Mouse (Mus musculus) intestine, embryonic 14.5 days (tissue): ENCODE data around the gene Slc6a18. TPM values are rescaled to one million over a fixed set of nuclear protein-coding genes. Genes with fewer than 3 reads are reported as not detected.

Source experiments
- ATAC-seq: fragments of 200-750 bp; cut with Nextera tagmentation; replicated peaks from 2 replicates; pipeline ENCODE4 v1.8.0; 2017; ENCODE audit warnings: low read depth, moderate number of reproducible peaks, moderate TSS enrichment, moderate library complexity; ENCODE audit not compliant: low FRiP score, low TSS enrichment
- DNase-seq: peaks from one replicate; pipeline ENCODE4 v3.0.0-alpha.2; 2018; ENCODE audit warnings: low spot score
- H3K27ac ChIP-seq: fragments of 300-500 bp; sonication (generic); 2 replicates; pipeline ENCODE4 v1.5.1; 2014; ENCODE audit warnings: low read depth, mild to moderate bottlenecking, control low read depth
- H3K27me3 ChIP-seq: fragments of 300-500 bp; sonication (generic); replicated peaks from 2 replicates; pipeline ENCODE4 v1.6.1; 2014; ENCODE audit warnings: low read length, control low read depth; ENCODE audit not compliant: control insufficient read depth, insufficient read depth
- H3K36me3 ChIP-seq: fragments of 300-500 bp; sonication (generic); 2 replicates; pipeline ENCODE4 v1.6.1; 2014; ENCODE audit warnings: low read length, control low read depth; ENCODE audit not compliant: control insufficient read depth, insufficient read depth
- H3K4me1 ChIP-seq: fragments of 300-500 bp; sonication (generic); replicated peaks from 2 replicates; pipeline ENCODE4 v1.6.1; 2014; ENCODE audit warnings: low read length, control low read depth, mixed read lengths; ENCODE audit not compliant: control insufficient read depth, insufficient read depth
- H3K4me2 ChIP-seq: fragments of 300-500 bp; sonication (generic); 2 replicates; pipeline ENCODE4 v1.6.1; 2014; ENCODE audit warnings: low read length
- H3K4me3 ChIP-seq: fragments of 300-500 bp; sonication (generic); 2 replicates; pipeline ENCODE4 v1.5.1; 2014; ENCODE audit warnings: low read depth, low read length, control low read depth, mixed read lengths
- H3K9ac ChIP-seq: fragments of 300-500 bp; sonication (generic); 2 replicates; pipeline ENCODE4 v1.6.1; 2014; ENCODE audit warnings: mild to moderate bottlenecking, low read length
- H3K9me3 ChIP-seq: fragments of 300-500 bp; sonication (generic); 2 replicates; pipeline ENCODE4 v1.6.1; 2016; ENCODE audit warnings: low read length, control low read depth; ENCODE audit not compliant: control insufficient read depth
- WGBS: fragments of 180-500 bp; shearing (Covaris S2); extraction: QIAGEN DNeasy Blood & Tissue Kit; methylation state at CpG from one replicate; pipeline ENCODE4 v1.1.7; 2014; 5-methylcytosine and 5-hydroxymethylcytosine counted together
- polyA plus RNA-seq: library from polyadenylated mRNA; unstranded; fragments of >200 nt; fragmentation: Nextera tagmentation; extraction: Ambion mirVana; gene quantifications from 2 replicates; pipeline ENCODE4 v1.2.1, GENCODE M21; 2014

Slc6a18 gene
- polyA plus RNA-seq, 1 experiment from 2014 or later: not detected

DNA sequence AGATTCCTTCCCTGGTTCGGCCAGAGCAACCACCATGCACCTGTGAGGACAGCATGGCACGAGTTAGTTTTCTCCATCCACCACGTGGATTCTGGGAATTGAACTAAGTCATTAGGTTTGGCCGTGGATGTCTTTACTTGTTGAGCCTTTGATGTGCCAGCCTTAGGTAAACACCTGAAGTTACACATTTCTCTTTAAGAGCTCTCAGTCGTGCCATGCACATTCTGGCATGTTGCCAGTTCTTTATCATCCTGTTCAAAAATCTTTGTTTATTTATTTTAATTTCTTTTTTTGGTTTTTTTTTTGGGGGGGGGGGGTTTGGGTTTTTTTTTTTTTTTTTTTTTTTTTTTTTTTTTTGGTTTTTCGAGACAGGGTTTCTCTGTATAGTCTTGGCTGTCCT lies 40.0 kb downstream of the Slc6a18 start:
- no peaks in the 10 kb centered on the region for H3K27me3 ChIP-seq
- H3K4me1 ChIP-seq: no peaks in the 10 kb centered on the region
- 75% methylated on average over 5 of the region's 6 CpGs for WGBS
- no peaks in the 10 kb centered on the region for H3K9me3 ChIP-seq
- H3K27ac ChIP-seq: no peak overlapping the region
- H3K36me3 ChIP-seq: peaks cover 27% of the 10 kb centered on the region
- H3K9ac ChIP-seq: no peak overlapping the region
- no peak overlapping the region for H3K4me2 ChIP-seq
- H3K4me3 ChIP-seq: no peak overlapping the region
- no peak for DNase-seq
- no peak for ATAC-seq

DNA sequence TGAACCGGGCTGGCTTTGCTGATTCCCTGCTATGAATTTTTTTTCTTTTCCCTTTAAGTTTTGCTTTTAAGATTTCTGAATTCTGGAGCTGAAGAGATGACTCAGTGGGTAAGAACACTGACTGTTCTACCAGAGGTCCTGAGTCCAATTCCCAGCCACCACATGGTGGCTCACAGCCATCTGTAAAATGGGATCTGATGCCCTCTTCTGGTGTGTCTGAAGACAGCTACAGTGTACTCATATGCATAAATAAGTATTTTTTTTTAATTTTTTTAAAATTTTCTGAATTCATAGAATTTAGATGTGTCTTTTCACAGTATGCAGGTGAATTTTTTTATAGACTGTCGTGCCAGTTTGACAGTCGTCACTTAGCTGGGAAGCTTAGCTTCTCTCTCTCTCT lies 46.0 kb downstream of the Slc6a18 start:
- H3K27ac ChIP-seq: no peak overlapping the region
- 96% methylated on average over 3 of the region's 3 CpGs for WGBS
- no peak overlapping the region for H3K9ac ChIP-seq
- DNase-seq (no peak), ATAC-seq (no peak)
- no peaks in the 10 kb centered on the region; the same call in 1 of the 2 replicates for H3K4me1 ChIP-seq
- no peak overlapping the region for H3K4me3 ChIP-seq
- H3K36me3 ChIP-seq: peaks cover 16% of the 10 kb centered on the region; the same call in 1 of the 2 replicates
- no peak overlapping the region for H3K4me2 ChIP-seq
- H3K9me3 ChIP-seq: no peaks in the 10 kb centered on the region
- H3K27me3 ChIP-seq: no peaks in the 10 kb centered on the region

DNA sequence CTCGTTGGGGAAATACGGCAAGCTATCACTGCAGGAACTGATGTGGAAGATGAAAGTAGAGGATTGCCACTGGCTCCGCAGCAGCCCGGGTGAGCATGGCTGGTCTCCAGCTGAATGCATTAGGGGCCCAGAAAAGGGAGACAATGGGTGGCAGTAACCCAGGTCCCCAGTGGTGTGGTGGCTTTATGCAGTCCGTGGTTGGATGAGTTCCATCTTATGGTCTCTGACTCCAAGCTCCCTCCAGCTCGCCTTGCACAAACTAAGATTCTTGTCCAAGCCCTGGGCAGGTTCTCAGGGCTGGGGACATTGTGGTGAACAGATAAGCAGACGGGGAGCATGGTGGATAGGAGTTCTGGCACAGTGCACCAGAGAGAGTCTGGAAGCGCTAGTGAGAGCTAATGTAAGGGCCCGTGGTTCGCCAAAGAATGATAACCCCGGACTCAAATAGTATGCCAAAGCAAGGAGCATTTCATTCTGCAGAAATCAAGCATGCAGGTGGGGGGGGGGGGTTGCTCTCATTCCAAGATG lies 49.2 kb downstream of the Slc6a18 start:
- no peak overlapping the region for H3K4me2 ChIP-seq
- no peak for DNase-seq
- H3K36me3 ChIP-seq: 0 out of 2 replicates have a peak, but pooled peaks cover 4% of the 10 kb centered on the region
- H3K9ac ChIP-seq: no peak overlapping the region
- no peak overlapping the region for H3K4me3 ChIP-seq
- H3K27me3 ChIP-seq: no peaks in the 10 kb centered on the region
- H3K9me3 ChIP-seq: no peaks in the 10 kb centered on the region
- no peak for ATAC-seq
- H3K27ac ChIP-seq: no peak overlapping the region
- no peaks in the 10 kb centered on the region; the same call in 1 of the 2 replicates for H3K4me1 ChIP-seq
- WGBS: 92% methylated on average over 11 of the region's 11 CpGs

DNA sequence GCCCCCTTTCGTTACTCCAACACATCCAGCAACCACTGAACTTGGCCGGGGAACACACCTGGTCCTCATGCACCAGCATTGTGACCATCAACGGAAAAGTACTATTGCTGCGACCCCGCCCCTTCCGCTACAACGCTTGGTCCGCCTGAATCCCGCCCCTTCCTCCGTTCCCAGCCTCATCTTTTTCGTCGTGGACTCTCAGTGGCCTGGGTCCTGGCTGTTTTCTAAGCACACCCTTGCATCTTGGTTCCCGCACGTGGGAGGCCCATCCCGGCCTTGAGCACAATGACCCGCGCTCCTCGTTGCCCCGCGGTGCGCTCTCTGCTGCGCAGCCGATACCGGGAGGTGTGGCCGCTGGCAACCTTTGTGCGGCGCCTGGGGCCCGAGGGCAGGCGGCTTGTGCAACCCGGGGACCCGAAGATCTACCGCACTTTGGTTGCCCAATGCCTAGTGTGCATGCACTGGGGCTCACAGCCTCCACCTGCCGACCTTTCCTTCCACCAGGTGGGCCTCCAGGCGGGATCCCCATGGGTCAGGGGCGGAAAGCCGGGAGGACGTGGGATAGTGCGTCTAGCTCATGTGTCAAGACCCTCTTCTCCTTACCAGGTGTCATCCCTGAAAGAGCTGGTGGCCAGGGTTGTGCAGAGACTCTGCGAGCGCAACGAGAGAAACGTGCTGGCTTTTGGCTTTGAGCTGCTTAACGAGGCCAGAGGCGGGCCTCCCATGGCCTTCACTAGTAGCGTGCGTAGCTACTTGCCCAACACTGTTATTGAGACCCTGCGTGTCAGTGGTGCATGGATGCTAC lies 50.9 kb downstream of the Slc6a18 start, which contains the start of gene Tert:
TSS of gene Tert (plus strand) at position 167 of the 805 bp plus-strand sequence.
- ATAC-seq: peak; percentile 88
- H3K9ac ChIP-seq: peak within 1 kb of the TSS; percentile 66
- H3K27me3 ChIP-seq: no peaks in the 10 kb centered on the region
- 0 out of 2 replicates have a peak, but pooled peaks cover 3% of the 10 kb centered on the region for H3K36me3 ChIP-seq
- H3K27ac ChIP-seq: no peak within 1 kb of the TSS
- H3K4me1 ChIP-seq: no peaks in the 10 kb centered on the region; the same call in 1 of the 2 replicates
- 9% methylated on average over 47 of the region's 47 CpGs for WGBS
- H3K4me3 ChIP-seq: peak within 1 kb of the TSS; percentile 65
- H3K9me3 ChIP-seq: no peaks in the 10 kb centered on the region
- DNase-seq: peak; percentile 77
- peak within 1 kb of the TSS; percentile 97 for H3K4me2 ChIP-seq

DNA sequence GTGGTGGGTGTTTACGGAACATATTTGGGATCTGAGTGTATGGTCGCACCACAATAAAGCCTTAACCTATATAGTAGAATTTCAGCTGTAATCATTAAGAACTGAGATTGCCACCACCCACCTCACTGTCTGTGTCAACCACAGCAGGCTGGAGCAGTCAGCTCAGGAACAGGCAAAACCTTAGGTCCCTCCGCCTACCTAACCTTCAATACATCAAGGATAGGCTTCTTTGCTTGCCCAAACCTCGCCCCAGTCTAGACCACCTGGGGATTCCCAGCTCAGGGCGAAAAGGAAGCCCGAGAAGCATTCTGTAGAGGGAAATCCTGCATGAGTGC lies 51.4 kb downstream of the Slc6a18 start:
- H3K9ac ChIP-seq: no peak overlapping the region
- no peak for ATAC-seq

DNA sequence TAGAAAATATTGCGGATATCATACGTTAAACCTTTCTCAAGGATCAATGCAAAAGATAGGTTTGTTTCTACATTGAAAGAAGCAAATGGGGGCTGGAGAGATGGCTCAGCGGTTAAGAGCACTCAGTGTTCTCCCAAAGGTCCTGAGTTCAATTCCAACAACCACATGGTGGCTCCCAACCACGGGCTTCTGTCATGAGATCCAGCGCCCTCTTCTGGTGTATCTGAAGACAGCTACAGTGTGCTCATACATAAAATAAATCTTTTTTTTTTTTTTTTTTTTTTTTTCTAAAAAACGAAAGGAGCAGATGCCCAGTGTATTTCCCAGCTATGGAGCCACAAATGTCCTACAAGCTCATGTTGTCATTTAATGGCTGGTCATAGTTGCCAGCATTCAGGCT lies 57.2 kb downstream of the Slc6a18 start:
- DNase-seq: no peak

More for the DNA sequence above, 51.4 kb downstream of the Slc6a18 start:
- peak overlapping the region; percentile 97 for H3K4me2 ChIP-seq
- 0 out of 2 replicates have a peak, but pooled peaks cover 4% of the 10 kb centered on the region for H3K36me3 ChIP-seq
- H3K9me3 ChIP-seq: no peaks in the 10 kb centered on the region
- H3K4me3 ChIP-seq: peak overlapping the region; percentile 65
- no peaks in the 10 kb centered on the region for H3K27me3 ChIP-seq
- no peak for DNase-seq
- H3K4me1 ChIP-seq: no peaks in the 10 kb centered on the region; the same call in 1 of the 2 replicates
- 51% methylated on average over 6 of the region's 6 CpGs for WGBS
- H3K27ac ChIP-seq: no peak overlapping the region

DNA sequence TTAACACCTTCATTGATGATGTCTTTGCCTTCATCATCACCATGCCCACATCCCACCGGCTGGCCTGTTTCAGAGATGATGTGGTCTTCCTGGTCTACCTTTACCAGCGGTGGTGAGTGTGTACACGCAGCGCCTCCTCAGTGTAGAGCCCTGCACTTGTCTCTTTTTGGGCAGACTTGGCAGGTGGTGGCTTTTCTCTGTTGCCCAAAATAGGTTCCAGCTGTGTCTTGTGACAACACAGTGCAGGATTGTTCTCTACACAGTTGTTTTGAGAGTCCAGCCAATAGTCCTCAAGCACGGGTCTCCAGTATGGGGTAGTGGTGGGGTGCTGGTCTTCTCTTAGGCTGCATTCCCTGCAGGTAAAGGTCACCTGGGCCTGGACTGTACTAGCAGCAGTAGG lies 59.4 kb downstream of the Slc6a18 start:
- H3K4me3 ChIP-seq: no peak overlapping the region
- DNase-seq: no peak
- no peak overlapping the region for H3K4me2 ChIP-seq
- WGBS: 92% methylated on average over 5 of the region's 5 CpGs
- H3K27ac ChIP-seq: no peak overlapping the region
- H3K9ac ChIP-seq: no peak overlapping the region
- H3K9me3 ChIP-seq: no peaks in the 10 kb centered on the region
- H3K36me3 ChIP-seq: peaks cover 78% of the 10 kb centered on the region
- no peaks in the 10 kb centered on the region for H3K4me1 ChIP-seq
- no peak for ATAC-seq
- H3K27me3 ChIP-seq: no peaks in the 10 kb centered on the region

More for the DNA sequence above, 57.2 kb downstream of the Slc6a18 start:
- WGBS: 71% methylated on average over 6 of the region's 6 CpGs
- no peak overlapping the region for H3K4me3 ChIP-seq
- H3K9me3 ChIP-seq: no peaks in the 10 kb centered on the region
- H3K9ac ChIP-seq: no peak overlapping the region
- no peaks in the 10 kb centered on the region for H3K4me1 ChIP-seq
- peaks cover 56% of the 10 kb centered on the region for H3K36me3 ChIP-seq
- no peaks in the 10 kb centered on the region for H3K27me3 ChIP-seq
- no peak overlapping the region for H3K4me2 ChIP-seq
- H3K27ac ChIP-seq: no peak overlapping the region
- ATAC-seq: no peak
